Mouse (Mus musculus): Measurements from ENCODE around the gene Clns1a. TPM values are rescaled to one million over a fixed set of nuclear protein-coding genes. Genes with fewer than 3 reads are reported as not detected.

Gene Clns1a
- total and polyA plus RNA-seq, 3 experiments: 140 to 305 (median 240) TPM

DNA sequence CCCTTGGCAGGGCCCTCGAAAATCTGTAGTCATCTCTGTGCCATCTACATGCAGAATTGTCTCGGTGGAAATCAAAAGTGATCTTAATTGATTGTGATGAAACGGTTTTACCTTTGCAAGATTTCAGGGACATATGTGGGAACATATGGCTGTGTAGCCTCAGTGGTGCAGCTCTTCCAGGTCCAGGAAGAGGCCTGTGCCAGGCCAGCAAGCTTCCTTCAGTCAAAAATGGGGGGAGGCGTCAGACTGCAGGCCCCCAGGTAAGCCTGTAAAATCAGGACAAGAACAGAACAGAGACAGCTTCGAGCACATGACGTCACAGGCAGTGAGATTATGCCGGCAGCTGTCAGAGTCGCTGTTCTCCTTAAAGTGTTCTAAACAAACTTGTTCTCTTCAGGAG lies 71.4 kb downstream of the Clns1a start:
- Histone ChIP-seq H3K4me1 (ENCODE audit: control insufficient read depth in 1 of 2, insufficient read depth in 2 of 2) (peaks cover 4 to 5% of the 10 kb centered on the region in 2 experiments; a peak in 3 of 4 replicates), H3K79me2 (replicated peaks; ENCODE audit: control insufficient read depth, extremely low read depth, insufficient read depth, poor library complexity, severe bottlenecking) (no peaks in the 10 kb centered on the region), H3K36me3 (replicated peaks in 1 of 2; ENCODE audit: control insufficient read depth in 1 of 2, insufficient read depth in 1 of 2, low read length in 1 of 2) (no peaks in the 10 kb centered on the region), H3K27ac (ENCODE audit: insufficient read depth, low read depth) (no peak overlapping the region), H3K27me3 (replicated peaks) (no peaks in the 10 kb centered on the region), H3K9me3 (replicated peaks; ENCODE audit: low read length) (no peaks in the 10 kb centered on the region), H3K4me2 (ENCODE audit: insufficient read depth, low read depth, poor library complexity, severe bottlenecking) (no peak overlapping the region), H3K9ac (ENCODE audit: insufficient read depth, low read depth) (no peak overlapping the region), H3K4me3 (replicated peaks in 1 of 3; ENCODE audit: low read depth in 2 of 3, low read length in 2 of 3, poor library complexity in 1 of 3) (no peak overlapping the region)
- TF ChIP-seq MAFK (IDR thresholded peaks at IDR 0.05; ENCODE audit: insufficient replicate concordance, low read length) (no peak), SIN3A (IDR thresholded peaks at IDR 0.05; ENCODE audit: low read length) (no peak), UBTF (IDR thresholded peaks at IDR 0.05; ENCODE audit: low read depth, low read length) (no peak), MAX (IDR thresholded peaks at IDR 0.05; ENCODE audit: low read length) (no peak), JUN (IDR thresholded peaks at IDR 0.05; ENCODE audit: insufficient read depth, low read depth, low read length) (no peak), MXI1 (IDR thresholded peaks at IDR 0.05; ENCODE audit: low read depth, low read length) (no peak), NELFE (IDR thresholded peaks at IDR 0.05; ENCODE audit: low read depth, low read length) (no peak), NRF1 (IDR thresholded peaks at IDR 0.05; ENCODE audit: low read depth, low read length) (no peak), IRF4 (IDR thresholded peaks at IDR 0.05; ENCODE audit: low read depth, low read length) (no peak), POLR2A (IDR thresholded peaks at IDR 0.05; ENCODE audit: low read depth, low read length) (no peak)
- dilution Hi-C loops (cut with MboI; ENCODE audit: extremely low pct_ligation_motif_present, extremely low pct_unique_long_range_greater_than_20kb, low sequenced_read_pairs) (no loop called here), in situ Hi-C loops (cut with MboI; ENCODE audit: low pct_ligation_motif_present, low pct_unique_long_range_greater_than_20kb, low sequenced_read_pairs) (no loop called here)
- no peak for DNase-seq (ENCODE audit: extremely low read depth)

- DNase-seq (ENCODE audit: extremely low read depth): no peak
- Histone ChIP-seq H3K79me2 (replicated peaks; ENCODE audit: control insufficient read depth, extremely low read depth, insufficient read depth, poor library complexity, severe bottlenecking) (no peaks in the 10 kb centered on the region), H3K4me2 (ENCODE audit: insufficient read depth, low read depth, poor library complexity, severe bottlenecking) (no peak overlapping the region), H3K9ac (ENCODE audit: insufficient read depth, low read depth) (no peak overlapping the region), H3K4me1 (ENCODE audit: control insufficient read depth in 1 of 2, insufficient read depth in 2 of 2) (peaks cover 2 to 4% of the 10 kb centered on the region in 2 experiments; a peak in 2 of 4 replicates), H3K4me3 (replicated peaks in 1 of 3; ENCODE audit: low read depth in 2 of 3, low read length in 2 of 3, poor library complexity in 1 of 3) (no peak overlapping the region), H3K27ac (ENCODE audit: insufficient read depth, low read depth) (no peak overlapping the region), H3K9me3 (replicated peaks; ENCODE audit: low read length) (no peaks in the 10 kb centered on the region), H3K36me3 (replicated peaks in 1 of 2; ENCODE audit: control insufficient read depth in 1 of 2, insufficient read depth in 1 of 2, low read length in 1 of 2) (no peaks in the 10 kb centered on the region), H3K27me3 (replicated peaks) (no peaks in the 10 kb centered on the region)
- dilution Hi-C loops (cut with MboI; ENCODE audit: extremely low pct_ligation_motif_present, extremely low pct_unique_long_range_greater_than_20kb, low sequenced_read_pairs) (no loop called here), in situ Hi-C loops (cut with MboI; ENCODE audit: low pct_ligation_motif_present, low pct_unique_long_range_greater_than_20kb, low sequenced_read_pairs) (no loop called here)
- TF ChIP-seq RAD21 (IDR thresholded peaks at IDR 0.05; ENCODE audit: low read depth, low read length) (no peak), HCFC1 (IDR thresholded peaks at IDR 0.05; ENCODE audit: low read depth, low read length) (no peak)
These were observed 72.6 kb downstream of the Clns1a start for GRCm38 (mm10) chr7:97769020-97769419.

Other genes with a start within 250 kb of the Clns1a start
- 0.38 and 0.71 TPM in 2 replicates for gene Kctd14, start 245.3 kb upstream of the Clns1a start, total RNA-seq (2012; rRNA removed)
- not detected in 2 replicates for gene Kctd14, start 245.3 kb upstream of the Clns1a start, total RNA-seq (2014; rRNA removed)
- 0.17 and 0.22 TPM in 2 replicates for gene Kctd14, start 245.3 kb upstream of the Clns1a start, polyA plus RNA-seq (2012; ENCODE audit: insufficient read length, low read depth)
- gene Ints4, start 215.7 kb upstream of the Clns1a start, total RNA-seq (2012; rRNA removed): 46.6 and 51.8 TPM in 2 replicates
- 58.0 and 77.2 TPM in 2 replicates for gene Ints4, start 215.7 kb upstream of the Clns1a start, total RNA-seq (2014; rRNA removed)
- 67.7 and 67.9 TPM in 2 replicates for gene Ints4, start 215.7 kb upstream of the Clns1a start, polyA plus RNA-seq (2012; ENCODE audit: insufficient read length, low read depth)
- 11.8 and 11.9 TPM in 2 replicates for gene Aamdc, start 117.1 kb upstream of the Clns1a start, total RNA-seq (2012; rRNA removed)
- 11.0 and 13.2 TPM in 2 replicates for gene Aamdc, start 117.1 kb upstream of the Clns1a start, total RNA-seq (2014; rRNA removed)
- 11.6 and 12.2 TPM in 2 replicates for gene Aamdc, start 117.1 kb upstream of the Clns1a start, polyA plus RNA-seq (2012; ENCODE audit: insufficient read length, low read depth)
- 11.9 and 12.3 TPM in 2 replicates for gene Rsf1, start 116.7 kb upstream of the Clns1a start, total RNA-seq (2012; rRNA removed)
- gene Rsf1, start 116.7 kb upstream of the Clns1a start, total RNA-seq (2014; rRNA removed): 5.3 and 5.9 TPM in 2 replicates
- gene Rsf1, start 116.7 kb upstream of the Clns1a start, polyA plus RNA-seq (2012; ENCODE audit: insufficient read length, low read depth): 21.8 and 24.9 TPM in 2 replicates
- 0.42 and 0.89 TPM in 2 replicates for gene Aqp11, start 41.7 kb downstream of the Clns1a start, total RNA-seq (2012; rRNA removed)
- 0.28 and 0.46 TPM in 2 replicates for gene Aqp11, start 41.7 kb downstream of the Clns1a start, total RNA-seq (2014; rRNA removed)
- gene Aqp11, start 41.7 kb downstream of the Clns1a start, polyA plus RNA-seq (2012; ENCODE audit: insufficient read length, low read depth): 1.0 and 2.0 TPM in 2 replicates
- gene Pak1, start 91.9 kb downstream of the Clns1a start, total RNA-seq (2012; rRNA removed): 0.92 and 0.93 TPM in 2 replicates
- gene Pak1, start 91.9 kb downstream of the Clns1a start, total RNA-seq (2014; rRNA removed): 4.1 and 4.2 TPM in 2 replicates
- 5.4 TPM in 2 replicates for gene Pak1, start 91.9 kb downstream of the Clns1a start, polyA plus RNA-seq (2012; ENCODE audit: insufficient read length, low read depth)
- not detected in 2 replicates for gene Gdpd4, start 223.3 kb downstream of the Clns1a start, total RNA-seq (2012; rRNA removed)
- gene Gdpd4, start 223.3 kb downstream of the Clns1a start, total RNA-seq (2014; rRNA removed): not detected in 2 replicates
- gene Gdpd4, start 223.3 kb downstream of the Clns1a start, polyA plus RNA-seq (2012; ENCODE audit: insufficient read length, low read depth): not detected in 2 replicates

Data from CH12.LX (cell line).